Mouse (Mus musculus) ES-Bruce4 (cell line): Measurements from ENCODE around the gene Cadm4.

Experiments
- CTCF ChIP-seq: IDR thresholded peaks from one replicate; pipeline ENCODE4 v1.8.1; 2011; ENCODE audit warnings: low read depth, low read length
- POLR2A ChIP-seq: IDR thresholded peaks from one replicate; pipeline ENCODE4 v1.8.1; 2011; ENCODE audit warnings: low read length; ENCODE audit not compliant: insufficient read depth

- TF ChIP-seq POLR2A: no peak
- no peak for TF ChIP-seq CTCF
These were observed 24.6 kb downstream of the Cadm4 start for GRCm38 (mm10) chr7:24506476-24506837.
